Mouse (Mus musculus) forebrain, embryonic 12.5 days (tissue): ENCODE results near the gene 2810006K23Rik. TPM values are rescaled to one million over a fixed set of nuclear protein-coding genes. Genes with fewer than 3 reads are reported as not detected.
"Not testable (repeated sequence)": the region's sequence is repeated elsewhere in the genome, so short reads cannot be mapped to it uniquely, and the experiment has no call there.

Source experiments
- ATAC-seq: fragments of 200-750 bp; cut with Nextera tagmentation; 2 replicates; pipeline ENCODE4 v1.8.0; 2017; ENCODE audit warnings: moderate TSS enrichment; ENCODE audit not compliant: low FRiP score
- H3K27ac ChIP-seq: fragments of 300-500 bp; sonication (generic); 2 replicates; pipeline ENCODE4 v1.5.1; 2016; ENCODE audit warnings: mild to moderate bottlenecking
- H3K27me3 ChIP-seq: fragments of 300-500 bp; sonication (generic); 2 replicates; pipeline ENCODE4 v1.6.1; 2016; ENCODE audit warnings: mild to moderate bottlenecking
- H3K36me3 ChIP-seq: fragments of 300-500 bp; sonication (generic); replicated peaks from 2 replicates; pipeline ENCODE4 v1.6.1; 2016; ENCODE audit warnings: mild to moderate bottlenecking
- H3K4me1 ChIP-seq: fragments of 300-500 bp; sonication (generic); 2 replicates; pipeline ENCODE4 v1.6.1; 2016
- H3K4me2 ChIP-seq: fragments of 300-500 bp; sonication (generic); 2 replicates; pipeline ENCODE4 v1.6.1; 2016; ENCODE audit warnings: mild to moderate bottlenecking, moderate library complexity
- H3K4me3 ChIP-seq: fragments of 300-500 bp; sonication (generic); replicated peaks from 2 replicates; pipeline ENCODE4 v1.5.1; 2016; ENCODE audit warnings: mild to moderate bottlenecking
- H3K9ac ChIP-seq: fragments of 300-500 bp; sonication (generic); 2 replicates; pipeline ENCODE4 v1.6.1; 2016; ENCODE audit warnings: mild to moderate bottlenecking
- H3K9me3 ChIP-seq: fragments of 300-500 bp; sonication (generic); 2 replicates; pipeline ENCODE4 v1.6.1; 2016
- WGBS: fragments of 180-500 bp; shearing (Covaris S2); methylation state at CpG from one replicate; pipeline ENCODE4 v1.1.7; 2016; 5-methylcytosine and 5-hydroxymethylcytosine counted together
- polyA plus RNA-seq: library from polyadenylated mRNA; unstranded; fragments of >200 nt; fragmentation: Nextera tagmentation; extraction: Ambion mirVana; gene quantifications from 2 replicates; pipeline ENCODE4 v1.2.1, GENCODE M21; 2016

The 2810006K23Rik gene
- polyA plus RNA-seq, 1 experiment from 2014 or later: 23.0 TPM

GRCm38 (mm10) chr5:124315498-124315897 is 12.4 kb upstream of the 2810006K23Rik start:
- H3K4me2 ChIP-seq: no peak overlapping the region
- H3K9me3 ChIP-seq: peaks cover 8% of the 10 kb centered on the region
- ATAC-seq: no peak
- no peaks in the 10 kb centered on the region for H3K27me3 ChIP-seq
- H3K4me3 ChIP-seq: no peak overlapping the region
- H3K36me3 ChIP-seq: peaks cover 86% of the 10 kb centered on the region
- H3K9ac ChIP-seq: no peak overlapping the region
- no peak overlapping the region for H3K27ac ChIP-seq
- H3K4me1 ChIP-seq: no peaks in the 10 kb centered on the region
- 92% methylated on average over 9 of the region's 9 CpGs for WGBS

- no peak for ATAC-seq
- H3K9ac ChIP-seq: no peak overlapping the region
- no peak overlapping the region for H3K4me2 ChIP-seq
- WGBS: 94% methylated on average over 11 of the region's 11 CpGs
- H3K9me3 ChIP-seq: peaks cover 8% of the 10 kb centered on the region
- no peaks in the 10 kb centered on the region for H3K4me1 ChIP-seq
- H3K27ac ChIP-seq: no peak overlapping the region
- H3K27me3 ChIP-seq: no peaks in the 10 kb centered on the region
- H3K36me3 ChIP-seq: peaks cover 86% of the 10 kb centered on the region
- no peak overlapping the region for H3K4me3 ChIP-seq
These were observed 11.9 kb upstream of the 2810006K23Rik start for GRCm38 (mm10) chr5:124315941-124316340.

GRCm38 (mm10) chr5:124317648-124318047 is 10.2 kb upstream of the 2810006K23Rik start:
- no peak overlapping the region for H3K27ac ChIP-seq
- 96% methylated on average over 7 of the region's 7 CpGs for WGBS
- H3K4me1 ChIP-seq: no peaks in the 10 kb centered on the region
- no peak overlapping the region for H3K4me3 ChIP-seq
- H3K27me3 ChIP-seq: no peaks in the 10 kb centered on the region
- no peak overlapping the region for H3K9ac ChIP-seq
- peaks cover 1% of the 10 kb centered on the region for H3K9me3 ChIP-seq
- no peak overlapping the region for H3K4me2 ChIP-seq
- no peak for ATAC-seq
- H3K36me3 ChIP-seq: peaks cover 81% of the 10 kb centered on the region

- Histone ChIP-seq H3K27ac (peak overlapping the region; percentile 98), H3K36me3 (peaks cover 21% of the 10 kb centered on the region)
These were observed 1.1 kb upstream of the 2810006K23Rik start for GRCm38 (mm10) chr5:124326829-124327228.

GRCm38 (mm10) chr5:124330086-124330485 is 2.2 kb downstream of the 2810006K23Rik start:
- Histone ChIP-seq H3K36me3 (0 out of 2 replicates have a peak, but pooled peaks cover 1% of the 10 kb centered on the region), H3K9ac (no peak overlapping the region), H3K4me3 (no peak overlapping the region), H3K4me2 (no peak overlapping the region), H3K9me3 (no peaks in the 10 kb centered on the region), H3K4me1 (peaks cover 33% of the 10 kb centered on the region), H3K27ac (no peak overlapping the region), H3K27me3 (no peaks in the 10 kb centered on the region)
- ATAC-seq: no peak
- WGBS: 85% methylated on average over 6 of the region's 6 CpGs

More at GRCm38 (mm10) chr5:124326829-124327228, 1.1 kb upstream of the 2810006K23Rik start:
- no peak for ATAC-seq
- Histone ChIP-seq H3K9ac (peak overlapping the region; percentile 81), H3K27me3 (no peaks in the 10 kb centered on the region), H3K9me3 (no peaks in the 10 kb centered on the region), H3K4me2 (peak overlapping the region; percentile 89), H3K4me1 (peaks cover 19% of the 10 kb centered on the region), H3K4me3 (peak overlapping the region; percentile 66)
- 4% methylated on average over 8 of the region's 8 CpGs for WGBS

GRCm38 (mm10) chr5:124334392-124334791 is 6.5 kb downstream of the 2810006K23Rik start:
- Histone ChIP-seq H3K27me3 (no peaks in the 10 kb centered on the region), H3K4me1 (peaks cover 28% of the 10 kb centered on the region), H3K4me3 (no peak overlapping the region), H3K9me3 (no peaks in the 10 kb centered on the region), H3K9ac (peak overlapping the region; percentile 38), H3K36me3 (0 out of 2 replicates have a peak, but pooled peaks cover 6% of the 10 kb centered on the region), H3K27ac (peak overlapping the region; percentile 85), H3K4me2 (no peak overlapping the region)
- ATAC-seq: peak; percentile 79
- 48% methylated on average over 6 of the region's 6 CpGs for WGBS

GRCm38 (mm10) chr5:124337103-124337502 is 9.2 kb downstream of the 2810006K23Rik start:
- 94% methylated on average over 9 of the region's 9 CpGs for WGBS
- H3K9ac ChIP-seq: no peak overlapping the region
- H3K27me3 ChIP-seq: no peaks in the 10 kb centered on the region
- H3K4me3 ChIP-seq: no peak overlapping the region
- 0 out of 2 replicates have a peak overlapping the region, but pooled peaks have one; percentile 70 for H3K27ac ChIP-seq
- no peaks in the 10 kb centered on the region for H3K9me3 ChIP-seq
- no peak for ATAC-seq
- H3K4me2 ChIP-seq: no peak overlapping the region
- 0 out of 2 replicates have a peak, but pooled peaks cover 6% of the 10 kb centered on the region for H3K36me3 ChIP-seq
- peaks cover 28% of the 10 kb centered on the region for H3K4me1 ChIP-seq

- Histone ChIP-seq H3K27ac (peak overlapping the region; percentile 70; the same call in 1 of the 2 replicates), H3K36me3 (0 out of 2 replicates have a peak, but pooled peaks cover 6% of the 10 kb centered on the region), H3K4me2 (no peak overlapping the region), H3K9me3 (no peaks in the 10 kb centered on the region), H3K27me3 (no peaks in the 10 kb centered on the region), H3K4me1 (peaks cover 28% of the 10 kb centered on the region), H3K9ac (no peak overlapping the region), H3K4me3 (no peak overlapping the region)
- ATAC-seq: no peak
- 65% methylated on average over 9 of the region's 9 CpGs for WGBS
These were observed 10.0 kb downstream of the 2810006K23Rik start for GRCm38 (mm10) chr5:124337909-124338308.

- no peaks in the 10 kb centered on the region for H3K27me3 ChIP-seq
- ATAC-seq: no peak
- 87% methylated on average over 8 of the region's 8 CpGs for WGBS
- peaks cover 25% of the 10 kb centered on the region for H3K4me1 ChIP-seq
- peak overlapping the region; percentile 70 for H3K27ac ChIP-seq
- no peaks in the 10 kb centered on the region for H3K9me3 ChIP-seq
- no peak overlapping the region for H3K4me2 ChIP-seq
- H3K36me3 ChIP-seq: peaks cover 6% of the 10 kb centered on the region; the same call in 1 of the 2 replicates
- no peak overlapping the region for H3K9ac ChIP-seq
- no peak overlapping the region for H3K4me3 ChIP-seq
These were observed 10.9 kb downstream of the 2810006K23Rik start for GRCm38 (mm10) chr5:124338791-124339190.

- not testable (repeated sequence) for H3K4me1 ChIP-seq, H3K9ac ChIP-seq, H3K27me3 ChIP-seq, H3K4me3 ChIP-seq, H3K4me2 ChIP-seq, H3K9me3 ChIP-seq, H3K27ac ChIP-seq
- 71% methylated on average over 6 of the region's 6 CpGs for WGBS
- 0 out of 2 replicates have a peak, but pooled peaks have one; percentile 37 for ATAC-seq
- H3K36me3 ChIP-seq: peaks cover 30% of the 10 kb centered on the region
These were observed 14.0 kb downstream of the 2810006K23Rik start for GRCm38 (mm10) chr5:124341753-124342339.

GRCm38 (mm10) chr5:124342897-124343296 is 15.0 kb downstream of the 2810006K23Rik start:
- WGBS: 81% methylated on average over 8 of the region's 8 CpGs
- peak overlapping the region; percentile 46; the same call in 1 of the 2 replicates for H3K27ac ChIP-seq
- H3K4me1 ChIP-seq: peaks cover under 1% of the 10 kb centered on the region; the same call in 1 of the 2 replicates
- no peaks in the 10 kb centered on the region for H3K9me3 ChIP-seq
- no peak overlapping the region for H3K4me3 ChIP-seq
- no peaks in the 10 kb centered on the region for H3K27me3 ChIP-seq
- no peak overlapping the region for H3K9ac ChIP-seq
- no peak overlapping the region for H3K4me2 ChIP-seq
- no peak for ATAC-seq
- H3K36me3 ChIP-seq: peaks cover 33% of the 10 kb centered on the region

- Histone ChIP-seq H3K27ac (peak overlapping the region; percentile 99), H3K4me2 (0 out of 2 replicates have a peak overlapping the region, but pooled peaks have one; percentile 94), H3K4me1 (peaks cover 37% of the 10 kb centered on the region), H3K9ac (no peak overlapping the region), H3K36me3 (peaks cover 49% of the 10 kb centered on the region), H3K9me3 (no peaks in the 10 kb centered on the region), H3K27me3 (no peaks in the 10 kb centered on the region), H3K4me3 (no peak overlapping the region)
- no peak for ATAC-seq
- 93% methylated on average over 17 of the region's 17 CpGs for WGBS
These were observed 21.3 kb downstream of the 2810006K23Rik start for GRCm38 (mm10) chr5:124349196-124349595.

GRCm38 (mm10) chr5:124350350-124350749 is 22.5 kb downstream of the 2810006K23Rik start:
- H3K9me3 ChIP-seq: no peaks in the 10 kb centered on the region
- no peaks in the 10 kb centered on the region for H3K27me3 ChIP-seq
- ATAC-seq: no peak
- H3K36me3 ChIP-seq: peaks cover 39% of the 10 kb centered on the region
- peak overlapping the region; percentile 99 for H3K27ac ChIP-seq
- H3K4me1 ChIP-seq: peaks cover 39% of the 10 kb centered on the region
- peak overlapping the region; percentile 99 for H3K4me3 ChIP-seq
- peak overlapping the region; percentile 100 for H3K9ac ChIP-seq
- H3K4me2 ChIP-seq: peak overlapping the region; percentile 94
- WGBS: 89% methylated on average over 2 of the region's 2 CpGs
